8 mouse cellular contexts compared by ENCODE assay signal in the genomic region with DNA sequence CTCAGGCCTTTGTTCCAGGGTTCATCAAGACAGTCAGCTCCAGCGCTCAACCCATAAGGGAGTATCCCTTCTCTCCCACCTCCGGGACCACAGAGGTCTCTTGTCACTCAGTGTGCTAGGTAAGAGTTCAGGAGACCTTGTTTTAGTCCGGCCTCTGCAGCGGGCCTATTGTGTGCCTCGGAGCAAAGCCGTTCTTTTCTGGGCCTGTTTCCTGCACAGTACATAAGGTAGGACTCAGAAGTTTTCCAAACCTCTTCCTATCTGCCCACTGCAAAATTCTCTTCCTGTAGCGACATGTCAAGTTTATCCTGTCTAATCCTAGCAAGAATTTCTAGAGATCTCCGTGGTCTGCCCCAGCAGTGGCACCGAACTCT. TPM values are rescaled to one million over a fixed set of nuclear protein-coding genes. Genes with fewer than 3 reads are reported as not detected.
A peak's percentile ranks its signal among the peaks of the same experiment; 100 is the strongest.
DNase-seq lines count a peak whose midpoint lies in the region; ATAC-seq and TF ChIP-seq lines count a peak whose summit lies in the region.

No protein-coding gene starts in this region.

- peak overlapping the region; percentile 83 for H3K4me2 ChIP-seq in lung, embryonic 14.5 days
- H3K4me2 ChIP-seq in forebrain, embryonic 13.5 days = peak overlapping the region; percentile 89
- H3K4me2 ChIP-seq in limb, embryonic 15.5 days = peak overlapping the region; percentile 59
- peak overlapping the region; percentile 65 for H3K4me2 ChIP-seq in stomach, embryonic 14.5 days (replicated peaks; ENCODE audit: low read depth, low read length)

- H3K4me3 ChIP-seq in lung, embryonic 14.5 days (ENCODE audit: low read depth, low read length) = peak overlapping the region; percentile 71
- peak overlapping the region; percentile 77 for H3K4me3 ChIP-seq in brown adipose tissue, adult 24 weeks (ENCODE audit: insufficient read depth, low read depth, low read length)
- peak overlapping the region; percentile 63 for H3K4me3 ChIP-seq in forebrain, embryonic 13.5 days
- peak overlapping the region; percentile 71 for H3K4me3 ChIP-seq in limb, embryonic 15.5 days
- H3K4me3 ChIP-seq in stomach, embryonic 14.5 days (ENCODE audit: low read depth, low read length) = peak overlapping the region; percentile 59

- peaks cover 4% of the 10 kb centered on the region; the same call in 1 of the 2 replicates for H3K4me1 ChIP-seq in lung, embryonic 14.5 days (ENCODE audit: insufficient read depth)
- peaks cover 11% of the 10 kb centered on the region for H3K4me1 ChIP-seq in brown adipose tissue, adult 24 weeks (ENCODE audit: control insufficient read depth, insufficient read depth, insufficient read length, low read length)
- H3K4me1 ChIP-seq in forebrain, embryonic 13.5 days = peaks cover 29% of the 10 kb centered on the region
- peaks cover 25% of the 10 kb centered on the region for H3K4me1 ChIP-seq in limb, embryonic 15.5 days
- H3K4me1 ChIP-seq in stomach, embryonic 14.5 days (ENCODE audit: control insufficient read depth, insufficient read depth, low read length) = peaks cover 14% of the 10 kb centered on the region

- ATAC-seq in lung, embryonic 14.5 days (ENCODE audit: insufficient read depth) = peak; percentile 14
- ATAC-seq in forebrain, embryonic 13.5 days = peak; percentile 28; the same call in 1 of the 2 replicates
- peak; percentile 27 for ATAC-seq in limb, embryonic 15.5 days (ENCODE audit: insufficient number of reproducible peaks, low FRiP score, low TSS enrichment, low read depth)
- ATAC-seq in stomach, embryonic 14.5 days (ENCODE audit: insufficient number of reproducible peaks, insufficient read depth, low FRiP score, low read depth) = peak; percentile 33; the same call in 1 of the 2 replicates

- peak overlapping the region; percentile 79 for H3K9ac ChIP-seq in lung, embryonic 14.5 days
- peak overlapping the region; percentile 83 for H3K9ac ChIP-seq in forebrain, embryonic 13.5 days
- H3K9ac ChIP-seq in limb, embryonic 15.5 days = peak overlapping the region; percentile 79
- H3K9ac ChIP-seq in stomach, embryonic 14.5 days (replicated peaks; ENCODE audit: low read depth, low read length) = peak overlapping the region; percentile 73

- H3K27me3 ChIP-seq in lung, embryonic 14.5 days (ENCODE audit: insufficient read depth, low read length) = no peaks in the 10 kb centered on the region
- H3K27me3 ChIP-seq in forebrain, embryonic 13.5 days = no peaks in the 10 kb centered on the region
- H3K27me3 ChIP-seq in limb, embryonic 15.5 days = no peaks in the 10 kb centered on the region
- H3K27me3 ChIP-seq in stomach, embryonic 14.5 days (ENCODE audit: control insufficient read depth, insufficient read depth, low read length) = no peaks in the 10 kb centered on the region

- DNase-seq in lung, embryonic 14.5 days = no peak
- DNase-seq in lung, postnatal 25 days (ENCODE audit: low spot score) = no peak
- DNase-seq in adrenal gland, adult 2 months = no peak
- no peak for DNase-seq in right cerebral cortex, postnatal 4 days

- TF ChIP-seq CTCF in lung, embryonic 14.5 days (IDR thresholded peaks at IDR 0.05; ENCODE audit: low read depth) = no peak

- H3K27ac ChIP-seq in lung, embryonic 14.5 days (ENCODE audit: low read depth) = peak overlapping the region; percentile 97
- peak overlapping the region; percentile 99 for H3K27ac ChIP-seq in brown adipose tissue, adult 24 weeks (replicated peaks; ENCODE audit: low read depth, low read length)
- H3K27ac ChIP-seq in forebrain, embryonic 13.5 days = peak overlapping the region; percentile 95
- peak overlapping the region; percentile 92 for H3K27ac ChIP-seq in limb, embryonic 15.5 days
- H3K27ac ChIP-seq in stomach, embryonic 14.5 days (ENCODE audit: low read length) = peak overlapping the region; percentile 89

- no peaks in the 10 kb centered on the region for H3K9me3 ChIP-seq in lung, embryonic 14.5 days (ENCODE audit: low read depth, low read length)
- no peaks in the 10 kb centered on the region for H3K9me3 ChIP-seq in forebrain, embryonic 13.5 days (replicated peaks)
- H3K9me3 ChIP-seq in limb, embryonic 15.5 days = no peaks in the 10 kb centered on the region
- no peaks in the 10 kb centered on the region; the same call in 1 of the 2 replicates for H3K9me3 ChIP-seq in stomach, embryonic 14.5 days (ENCODE audit: control insufficient read depth, low read depth, low read length)

- 17% methylated on average over 9 of the region's 9 CpGs for WGBS in lung, embryonic 14.5 days
- WGBS in forebrain, embryonic 13.5 days = 8% methylated on average over 9 of the region's 9 CpGs
- 16% methylated on average over 9 of the region's 9 CpGs for WGBS in limb, embryonic 15.5 days
- WGBS in stomach, embryonic 14.5 days = 19% methylated on average over 9 of the region's 9 CpGs

- H3K36me3 ChIP-seq in lung, embryonic 14.5 days (ENCODE audit: insufficient read depth) = peaks cover 31% of the 10 kb centered on the region
- peaks cover 34% of the 10 kb centered on the region for H3K36me3 ChIP-seq in forebrain, embryonic 13.5 days (ENCODE audit: poor library complexity, severe bottlenecking)
- peaks cover 31% of the 10 kb centered on the region for H3K36me3 ChIP-seq in limb, embryonic 15.5 days
- peaks cover 27% of the 10 kb centered on the region for H3K36me3 ChIP-seq in stomach, embryonic 14.5 days (ENCODE audit: control insufficient read depth, insufficient read depth, low read length)

RNA-seq across cellular contexts. Expression of a gene that starts 0.5 kb away (rescaled TPM):
- 19.6 and 23.3 TPM in 2 replicates for polyA plus RNA-seq in lung, embryonic 14.5 days (2014; fragmentation: Nextera tagmentation; extraction: Ambion mirVana)
- 10.1 and 18.5 TPM in 2 replicates for polyA plus RNA-seq in brown adipose tissue, adult 24 weeks (2012; ENCODE audit: insufficient read depth, insufficient read length, missing spikeins)
- 13.4 and 14.1 TPM in 2 replicates for polyA plus RNA-seq in forebrain, embryonic 13.5 days (2015; fragmentation: Nextera tagmentation; extraction: Ambion mirVana)
- polyA plus RNA-seq in limb, embryonic 15.5 days (2015; fragmentation: Nextera tagmentation; extraction: Ambion mirVana) = 17.2 and 19.6 TPM in 2 replicates
- polyA plus RNA-seq in stomach, embryonic 14.5 days (2014; fragmentation: Nextera tagmentation; extraction: Ambion mirVana) = 19.0 and 21.8 TPM in 2 replicates
- 10 to 100 TPM; 21.7 to 23.3 TPM for total RNA-seq in adrenal gland, adult 2 months (2021)
- 29.2 and 35.1 TPM in 2 replicates for polyA plus RNA-seq in adrenal gland, adult 2 months (2012; rRNA removed)

RNA-seq across cellular contexts. Expression of a gene that starts 22.6 kb away (rescaled TPM):
- 676 and 703 TPM in 2 replicates for polyA plus RNA-seq in lung, embryonic 14.5 days (2014; fragmentation: Nextera tagmentation; extraction: Ambion mirVana)
- polyA plus RNA-seq in brown adipose tissue, adult 24 weeks (2012; ENCODE audit: insufficient read depth, insufficient read length, missing spikeins) = 117 and 131 TPM in 2 replicates
- 585 and 646 TPM in 2 replicates for polyA plus RNA-seq in forebrain, embryonic 13.5 days (2015; fragmentation: Nextera tagmentation; extraction: Ambion mirVana)
- 267 and 339 TPM in 2 replicates for polyA plus RNA-seq in limb, embryonic 15.5 days (2015; fragmentation: Nextera tagmentation; extraction: Ambion mirVana)
- 474 and 532 TPM in 2 replicates for polyA plus RNA-seq in stomach, embryonic 14.5 days (2014; fragmentation: Nextera tagmentation; extraction: Ambion mirVana)
- total RNA-seq in adrenal gland, adult 2 months (2021) = 100 to 1,000 TPM; 266 to 294 TPM
- 234 and 286 TPM in 2 replicates for polyA plus RNA-seq in adrenal gland, adult 2 months (2012; rRNA removed)

RNA-seq across cellular contexts. Expression of a gene that starts 35.5 kb away (rescaled TPM):
- 178 and 187 TPM in 2 replicates for polyA plus RNA-seq in lung, embryonic 14.5 days (2014; fragmentation: Nextera tagmentation; extraction: Ambion mirVana)
- polyA plus RNA-seq in brown adipose tissue, adult 24 weeks (2012; ENCODE audit: insufficient read depth, insufficient read length, missing spikeins) = 43.4 and 50.7 TPM in 2 replicates
- polyA plus RNA-seq in forebrain, embryonic 13.5 days (2015; fragmentation: Nextera tagmentation; extraction: Ambion mirVana) = 123 and 141 TPM in 2 replicates
- 147 and 149 TPM in 2 replicates for polyA plus RNA-seq in limb, embryonic 15.5 days (2015; fragmentation: Nextera tagmentation; extraction: Ambion mirVana)
- polyA plus RNA-seq in stomach, embryonic 14.5 days (2014; fragmentation: Nextera tagmentation; extraction: Ambion mirVana) = 159 and 174 TPM in 2 replicates
- total RNA-seq in adrenal gland, adult 2 months (2021) = 10 to 100 TPM; 76.3 to 79.4 TPM
- polyA plus RNA-seq in adrenal gland, adult 2 months (2012; rRNA removed) = 41.8 and 48.3 TPM in 2 replicates

RNA-seq across cellular contexts. Expression of a gene that starts 51.7 kb away (rescaled TPM):
- 39.4 and 43.6 TPM in 2 replicates for polyA plus RNA-seq in lung, embryonic 14.5 days (2014; fragmentation: Nextera tagmentation; extraction: Ambion mirVana)
- polyA plus RNA-seq in brown adipose tissue, adult 24 weeks (2012; ENCODE audit: insufficient read depth, insufficient read length, missing spikeins) = 11.1 and 11.6 TPM in 2 replicates
- 53.8 and 61.2 TPM in 2 replicates for polyA plus RNA-seq in forebrain, embryonic 13.5 days (2015; fragmentation: Nextera tagmentation; extraction: Ambion mirVana)
- 53.2 and 59.8 TPM in 2 replicates for polyA plus RNA-seq in limb, embryonic 15.5 days (2015; fragmentation: Nextera tagmentation; extraction: Ambion mirVana)
- 42.6 and 47.8 TPM in 2 replicates for polyA plus RNA-seq in stomach, embryonic 14.5 days (2014; fragmentation: Nextera tagmentation; extraction: Ambion mirVana)
- 10 to 100 TPM; 44.0 to 61.9 TPM for total RNA-seq in adrenal gland, adult 2 months (2021)
- 201 and 250 TPM in 2 replicates for polyA plus RNA-seq in adrenal gland, adult 2 months (2012; rRNA removed)
